Mouse (Mus musculus) R1 (cell line): ENCODE measurements around the gene Ndufaf7.

Experiments
- DNase-seq: peaks from one replicate; pipeline ENCODE4 v3.0.0-alpha.2; 2018; ENCODE audit warnings: low read depth, low spot score

Gene Ndufaf7

DNA sequence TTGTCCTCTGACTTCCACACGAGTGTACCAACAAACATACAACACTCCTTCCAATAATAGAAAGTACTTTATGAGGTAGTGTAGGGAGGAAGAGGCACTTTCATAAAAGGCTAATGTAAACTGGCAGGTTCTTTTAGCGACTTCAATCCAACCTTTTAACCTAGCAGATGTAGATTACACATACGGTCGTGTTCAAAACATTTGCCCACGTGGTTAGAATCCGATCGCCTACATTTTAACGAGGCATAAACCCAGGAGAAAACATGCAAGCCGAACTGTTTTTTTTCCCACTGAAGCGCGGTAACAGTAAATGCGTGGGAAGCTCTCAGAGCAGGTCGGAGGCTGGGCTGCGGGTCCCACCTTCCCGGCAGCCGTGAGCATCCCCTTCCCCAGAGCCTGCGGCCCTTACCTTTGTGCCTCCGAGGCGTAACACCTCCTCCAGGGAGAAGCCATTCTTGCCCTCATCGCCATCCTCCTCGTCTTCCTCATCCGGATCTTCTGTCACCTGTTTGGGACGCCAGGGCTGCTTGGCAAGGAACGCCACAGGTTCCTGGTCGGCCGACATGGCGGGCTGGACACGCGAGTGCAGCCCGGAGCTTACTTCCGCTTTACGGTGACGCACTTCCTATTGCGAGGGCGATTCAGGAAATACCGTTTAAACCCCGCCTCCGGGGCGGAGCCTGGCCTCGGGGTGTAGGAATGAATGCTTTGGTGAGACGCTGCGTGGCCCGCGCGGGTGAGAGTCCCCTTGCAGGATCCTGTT is at the start of gene Ndufaf7, which contains the start of gene Cebpz:
Ndufaf7 (plus strand) TSS at position 671 of the 763 bp plus-strand sequence.
Cebpz (minus strand) TSS at position 601 of the 763 bp plus-strand sequence.
- peak; percentile 100 for DNase-seq

DNA sequence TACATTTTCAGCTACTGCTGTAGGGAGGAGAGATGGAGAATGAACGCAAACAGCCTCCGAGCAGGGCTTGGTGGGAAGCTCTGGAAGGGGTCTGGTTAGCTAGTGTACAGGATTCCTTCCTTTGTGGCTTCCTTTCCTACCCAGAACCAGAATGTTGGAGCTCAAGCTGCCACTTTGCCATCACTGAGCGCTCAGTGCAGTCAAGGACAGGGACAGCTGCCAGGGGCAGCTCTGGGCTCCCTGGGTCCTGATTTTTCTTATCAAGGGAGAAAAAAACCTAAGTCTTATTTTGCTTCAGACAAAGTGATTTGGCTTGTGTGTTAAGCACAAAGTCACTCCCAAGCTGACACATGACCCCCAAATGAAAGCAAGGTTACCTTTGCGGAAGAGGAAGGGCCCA is 48.4 kb upstream of the Ndufaf7 start:
- DNase-seq, result no peak

DNA sequence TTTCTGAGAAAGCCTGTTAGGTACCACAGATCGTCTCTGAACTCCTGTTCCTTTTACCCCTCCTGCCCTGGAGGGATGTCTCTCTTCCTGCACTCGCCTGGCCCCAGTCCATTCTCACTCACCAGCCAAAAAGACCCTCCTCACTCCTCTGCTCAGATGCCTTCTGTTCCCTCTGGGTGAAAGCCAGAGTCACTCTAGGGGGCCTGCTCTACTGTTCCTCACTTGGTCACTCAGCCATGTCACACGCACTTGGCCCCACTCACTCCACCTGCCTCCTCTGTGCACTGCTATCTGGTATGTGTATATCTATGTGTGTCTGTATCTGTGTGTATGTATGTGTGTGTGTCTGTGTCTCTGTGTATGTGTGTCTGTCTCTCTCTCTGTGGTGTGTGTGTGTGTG is 47.8 kb upstream of the Ndufaf7 start:
- no peak for DNase-seq

DNA sequence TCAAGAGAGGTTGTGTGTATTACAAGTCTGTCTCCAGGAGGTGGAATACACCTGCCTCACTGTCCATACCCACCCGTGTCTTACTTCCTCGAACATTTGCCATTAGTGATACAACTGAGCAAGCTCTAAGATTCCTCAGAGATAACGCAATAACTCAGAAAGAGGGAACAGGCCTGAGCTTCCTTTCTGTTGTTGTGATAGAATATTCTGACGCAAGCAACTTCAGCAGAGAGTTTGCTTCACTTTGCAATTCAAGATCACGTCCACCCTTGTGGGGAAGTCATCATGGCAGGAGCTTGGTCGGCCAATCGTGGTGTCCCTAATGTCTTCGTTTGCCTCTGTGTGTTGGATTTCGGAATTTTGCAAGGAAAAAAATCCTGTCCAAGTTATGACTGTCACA is 45.9 kb upstream of the Ndufaf7 start:
- DNase-seq, result no peak

DNA sequence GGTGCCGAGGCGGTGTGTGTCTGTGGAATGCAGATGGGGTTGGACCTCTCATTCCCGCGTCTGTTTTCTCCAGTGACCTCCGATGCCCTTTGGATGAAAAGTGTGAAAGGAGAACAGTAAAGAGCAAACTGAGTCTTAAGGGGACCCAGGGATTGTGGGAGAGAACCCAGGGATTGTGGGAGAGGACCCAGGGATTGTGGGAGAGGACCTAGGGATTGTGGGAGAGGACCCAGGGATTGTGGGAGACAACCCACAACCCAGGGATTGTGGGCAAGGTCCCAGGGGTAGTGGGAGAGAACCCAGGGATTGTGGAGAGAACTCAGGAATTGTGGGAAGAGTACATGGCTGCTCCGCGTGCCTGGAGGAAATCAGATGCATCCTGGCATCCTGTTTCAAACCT is 41.9 kb upstream of the Ndufaf7 start:
- peak; percentile 65 for DNase-seq

DNA sequence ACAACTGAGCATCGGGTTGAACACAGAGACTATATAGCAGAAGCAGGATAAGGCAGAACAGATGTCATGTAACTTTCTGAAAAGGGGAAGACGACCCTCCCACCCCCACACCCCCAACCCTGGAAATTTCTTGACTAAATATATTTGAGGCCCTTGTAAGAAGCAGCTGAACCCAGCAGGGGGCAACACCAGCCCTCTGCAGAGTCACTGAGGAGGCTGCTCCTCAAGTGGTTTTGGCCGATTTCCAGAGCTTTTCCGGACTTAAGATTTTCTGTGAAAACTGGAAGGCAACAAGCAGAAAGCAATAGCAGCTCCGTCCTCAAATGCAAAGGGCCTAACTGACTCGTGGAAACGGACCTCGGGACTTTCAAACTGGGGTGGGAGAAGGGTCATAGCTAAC is 41.5 kb upstream of the Ndufaf7 start:
- peak; percentile 83 for DNase-seq

DNA sequence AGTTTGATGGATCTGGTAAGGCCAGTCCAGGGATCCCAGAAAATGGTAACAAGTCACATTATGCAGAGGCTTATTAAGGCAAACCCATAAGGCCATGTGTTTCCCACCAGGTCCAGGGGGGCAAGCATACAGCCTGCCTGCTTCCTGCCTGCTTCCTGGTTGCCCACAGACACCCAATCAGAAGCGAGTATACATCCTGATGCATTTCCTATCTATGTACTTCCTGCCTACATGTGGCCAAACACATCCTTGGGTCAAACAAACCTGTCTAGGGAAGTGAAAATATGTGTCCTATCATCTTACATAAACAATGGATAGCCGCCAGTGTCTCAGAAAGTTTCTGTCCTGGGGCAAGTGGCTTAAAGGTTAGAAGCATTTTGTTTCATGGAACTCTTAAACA is 33.8 kb upstream of the Ndufaf7 start:
- DNase-seq, result no peak

DNA sequence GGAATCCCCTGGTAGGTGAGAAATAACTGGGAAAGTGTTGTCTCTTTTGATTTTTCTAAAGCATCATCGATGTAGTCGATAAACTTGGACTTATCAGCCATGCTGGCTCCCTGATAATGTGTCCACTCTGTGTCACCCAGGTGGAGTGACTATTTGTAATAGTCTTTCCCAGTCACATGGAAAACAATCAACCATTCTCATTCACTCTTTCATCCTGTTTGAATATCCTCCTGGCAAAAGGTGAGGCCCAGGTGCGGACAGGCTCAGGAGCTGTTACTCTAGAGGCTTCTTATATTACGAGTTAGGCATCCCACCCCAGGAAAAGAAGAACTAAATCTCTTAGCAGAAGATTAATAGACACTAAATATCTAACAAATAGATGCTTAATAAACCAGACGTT is 30.0 kb upstream of the Ndufaf7 start, which contains the start of gene Sult6b1:
Sult6b1 (minus strand) TSS at position 101 of the 400 bp plus-strand sequence.
- DNase-seq, result no peak

DNA sequence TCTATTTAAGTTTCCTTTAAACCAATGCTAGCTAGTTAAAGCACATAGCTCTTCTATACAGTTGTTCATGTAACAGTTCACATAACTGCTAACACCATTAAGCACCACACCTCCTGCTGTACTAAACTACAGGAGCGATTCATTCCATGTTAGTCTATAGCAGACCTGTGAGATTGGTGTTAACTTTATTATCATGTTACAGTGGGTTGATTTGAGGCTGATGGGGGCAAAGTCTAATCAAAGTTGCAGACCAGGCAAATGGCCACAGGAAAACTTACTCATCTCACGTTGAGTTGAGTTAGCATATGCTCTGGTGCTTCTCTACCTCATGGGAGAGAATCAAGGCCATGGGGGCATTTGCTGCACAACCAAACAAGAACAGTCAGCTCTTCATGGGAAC is 27.6 kb upstream of the Ndufaf7 start:
- DNase-seq, result no peak

DNA sequence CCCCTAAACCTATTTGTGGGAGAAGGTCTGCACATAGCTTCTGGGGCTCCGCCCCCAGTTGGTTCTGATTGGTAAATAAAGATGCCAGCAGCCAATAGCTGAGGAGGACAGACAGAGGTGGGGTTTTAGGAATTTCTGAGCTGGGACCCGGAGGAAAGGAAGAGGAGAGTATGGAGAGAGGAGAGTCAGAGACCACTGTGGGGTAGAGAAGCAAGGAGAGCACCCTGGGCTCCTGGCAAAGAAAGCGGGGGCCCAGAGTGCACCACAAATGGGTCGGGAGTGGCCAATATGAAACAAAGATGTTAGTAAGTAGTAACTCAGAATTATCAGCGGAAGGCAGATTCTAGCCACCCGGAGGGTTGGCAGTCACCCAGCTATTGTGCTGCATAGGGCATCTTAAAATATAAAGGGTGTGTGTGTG is 24.1 kb upstream of the Ndufaf7 start:
- DNase-seq, result peak; percentile 91

DNA sequence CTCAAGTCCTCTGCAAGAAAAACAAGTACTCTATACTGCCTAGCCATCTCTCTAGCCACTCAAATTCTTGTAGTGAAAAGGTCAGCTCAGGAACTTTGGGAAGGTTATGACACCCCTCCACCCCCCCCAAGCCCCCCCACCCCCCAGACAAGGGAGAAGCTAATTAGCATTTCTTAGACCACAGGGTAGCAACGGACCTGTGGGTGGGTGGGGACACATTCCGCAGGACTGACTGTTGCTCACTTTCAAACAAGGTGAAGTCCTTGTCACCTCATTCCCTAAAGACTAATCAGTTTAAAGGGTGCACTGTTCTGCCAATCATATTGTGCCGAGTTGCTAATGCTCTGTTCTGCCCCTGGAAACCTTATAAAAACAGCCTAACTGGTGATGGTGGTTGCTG is 23.0 kb upstream of the Ndufaf7 start:
- DNase-seq, result peak; percentile 89

DNA sequence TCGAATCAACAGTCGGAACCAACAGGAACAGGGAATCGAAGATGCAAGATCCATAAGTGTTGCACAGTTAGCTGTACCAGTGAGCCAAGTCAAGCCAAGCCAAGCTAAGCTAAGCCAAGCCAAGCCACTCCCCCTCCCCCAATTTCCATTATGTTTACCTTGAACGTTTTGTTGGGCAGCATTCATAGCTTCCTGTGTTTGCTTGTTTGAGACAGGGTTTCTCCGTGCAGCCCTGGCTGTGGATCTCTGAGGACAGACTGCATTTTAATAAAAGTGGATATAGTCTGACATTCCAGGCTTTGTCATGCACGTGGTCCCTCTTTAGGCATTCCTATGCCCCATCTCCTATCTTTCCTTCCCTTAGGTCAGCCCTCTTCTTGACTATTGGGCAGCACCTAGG is 21.2 kb upstream of the Ndufaf7 start:
- DNase-seq, result peak; percentile 88

DNA sequence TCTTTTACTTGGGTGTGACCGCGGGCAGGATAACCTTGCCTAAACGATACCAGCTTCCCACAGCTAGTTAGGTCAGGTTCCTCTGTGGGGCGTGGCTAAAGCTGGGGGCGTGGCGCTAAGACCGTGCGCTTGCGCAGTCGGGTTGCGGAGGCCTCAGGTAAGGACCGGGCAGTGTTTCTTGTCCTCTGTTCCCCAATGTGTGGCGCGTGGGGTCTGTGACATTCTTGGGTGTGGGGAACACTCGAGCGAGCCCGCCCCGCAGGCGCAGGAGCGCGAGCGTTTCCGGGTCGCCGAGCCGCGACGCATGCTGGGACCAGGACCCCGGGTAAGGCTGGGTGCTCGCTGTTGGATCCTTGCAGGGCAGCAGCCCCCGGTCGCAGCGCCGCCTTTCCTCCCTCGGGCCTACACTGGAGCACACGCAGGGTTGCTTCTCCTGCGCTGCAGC is 20.5 kb upstream of the Ndufaf7 start, which contains the start of gene Cebpzos:
Cebpzos (plus strand) TSS at position 132 of the 445 bp plus-strand sequence.
- peak; percentile 97 for DNase-seq

DNA sequence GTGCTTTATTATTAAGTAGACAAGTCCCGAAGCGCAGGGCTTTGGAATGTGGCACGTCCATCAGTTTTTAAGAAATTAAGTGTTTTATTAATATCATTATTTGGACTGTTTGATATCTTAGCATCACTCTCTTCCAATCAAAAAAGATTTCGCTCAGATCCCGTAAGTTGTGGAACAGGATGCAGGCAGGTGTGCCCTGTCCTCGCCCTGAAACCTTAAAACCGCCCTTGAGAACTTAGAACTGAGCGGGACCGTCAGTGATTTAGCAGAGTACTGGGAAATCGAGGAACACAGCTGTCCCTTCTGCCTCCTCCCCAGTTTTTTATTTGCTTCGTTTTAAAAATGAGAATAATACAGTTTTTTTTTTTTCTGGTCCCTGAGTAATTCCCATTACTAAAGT is 20.0 kb upstream of the Ndufaf7 start:
- no peak for DNase-seq

DNA sequence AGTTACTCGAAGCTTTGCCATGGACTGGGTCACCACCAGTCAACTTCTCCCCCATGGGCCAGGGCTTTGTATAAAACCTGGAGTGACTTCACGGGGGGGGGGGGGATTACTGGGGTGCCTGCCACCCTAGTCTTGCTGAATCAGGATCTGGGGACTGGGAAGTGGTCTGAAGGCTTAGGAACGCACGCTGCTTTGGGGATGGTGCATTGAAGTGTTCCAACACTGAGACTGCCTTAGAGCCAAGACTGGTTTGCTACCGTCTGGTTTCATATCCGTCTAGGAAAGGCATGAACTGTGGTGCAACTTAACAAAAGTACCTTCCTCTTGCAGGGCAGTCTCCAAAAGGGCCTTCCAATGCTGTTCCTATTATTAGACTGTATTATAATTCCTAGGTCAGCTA is 19.2 kb upstream of the Ndufaf7 start:
- no peak for DNase-seq

DNA sequence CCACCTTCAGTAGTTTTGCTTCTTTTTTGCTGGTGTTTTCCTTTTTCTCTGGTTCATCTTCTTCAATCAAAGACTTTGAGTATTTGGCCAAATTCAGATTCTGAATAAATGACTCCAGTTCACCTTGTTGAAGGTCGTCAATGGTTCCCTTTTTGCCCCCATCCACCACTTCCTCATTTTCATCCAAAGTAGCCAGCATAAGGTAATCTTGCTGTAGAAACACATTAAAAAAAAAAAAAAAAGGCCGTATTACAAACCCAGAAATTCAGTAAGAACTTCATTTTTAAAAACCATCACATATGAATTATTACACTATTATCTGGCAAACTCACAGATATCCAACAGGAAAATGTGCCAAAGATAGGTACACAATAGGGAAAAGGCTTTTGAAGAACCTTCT is 1.1 kb upstream of the Ndufaf7 start:
- DNase-seq, result no peak

DNA sequence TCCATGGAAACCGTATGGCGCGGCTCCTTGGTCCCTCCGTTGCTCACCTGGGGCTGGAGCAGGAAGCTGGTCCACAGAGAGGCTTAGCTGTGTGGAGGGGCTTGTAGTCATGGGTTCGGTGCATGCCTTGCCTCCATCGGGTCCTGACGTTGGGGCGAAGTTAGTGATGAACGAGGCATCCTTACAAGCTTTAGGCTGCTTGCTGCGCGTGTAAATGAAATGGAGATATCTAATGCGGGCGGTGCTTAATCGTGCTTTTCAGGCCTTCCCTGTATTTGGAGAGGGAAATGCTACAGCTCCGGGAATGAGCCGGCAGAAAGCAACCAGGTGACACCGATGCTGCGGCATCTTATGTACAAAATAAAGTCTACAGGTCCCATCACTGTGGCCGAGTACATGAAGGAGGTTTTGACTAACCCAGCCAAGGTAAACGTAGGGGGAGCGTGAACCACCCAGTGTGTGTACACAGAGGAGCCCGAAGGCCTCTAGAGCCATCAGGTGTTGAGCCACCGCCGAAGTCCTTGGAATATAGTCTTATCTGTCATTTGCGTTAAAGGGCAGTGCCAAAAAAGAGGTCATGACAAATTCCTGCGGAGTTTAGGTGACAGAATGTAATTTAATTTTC is 405 bp downstream of the Ndufaf7 start:
- DNase-seq, result no peak

DNA sequence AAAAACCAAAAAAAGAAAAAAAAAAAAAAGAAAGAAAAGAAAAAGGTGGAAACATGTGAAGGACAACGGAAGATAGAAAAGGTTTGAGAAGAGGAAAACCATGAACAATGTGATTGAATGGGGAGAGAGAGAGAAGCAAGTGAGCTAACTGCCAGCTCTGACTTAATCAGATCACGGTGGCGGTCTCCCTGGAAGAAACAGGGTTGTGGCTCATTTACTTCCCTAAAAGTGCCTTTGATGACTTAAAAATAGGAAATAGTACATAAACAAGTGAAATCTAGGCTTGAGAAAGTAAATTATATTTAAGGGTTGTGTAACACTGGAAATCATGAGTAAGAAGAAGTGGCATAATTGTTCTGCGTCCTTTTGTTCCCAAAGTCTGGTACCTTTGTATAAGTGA is 2.0 kb downstream of the Ndufaf7 start:
- DNase-seq, result no peak

DNA sequence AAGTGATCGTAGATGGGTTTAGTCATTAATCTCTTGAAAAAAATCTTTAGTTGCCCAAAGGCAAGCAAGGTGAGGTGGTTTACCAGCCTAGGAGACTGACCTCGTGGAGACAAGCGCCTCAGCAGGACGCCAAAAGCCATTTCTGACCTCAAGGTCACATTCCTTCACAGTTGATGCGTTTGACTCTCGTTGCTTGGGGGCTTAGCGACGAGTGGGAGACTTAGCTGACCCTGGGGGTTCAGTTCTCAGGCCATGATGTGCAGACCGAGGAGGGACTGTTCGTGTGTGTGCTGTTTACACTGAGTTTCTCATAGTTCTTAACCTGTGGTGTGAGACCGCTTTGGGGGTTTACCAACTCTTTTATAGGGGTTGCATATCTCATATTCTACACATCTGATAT is 5.6 kb downstream of the Ndufaf7 start:
- peak; percentile 68 for DNase-seq

DNA sequence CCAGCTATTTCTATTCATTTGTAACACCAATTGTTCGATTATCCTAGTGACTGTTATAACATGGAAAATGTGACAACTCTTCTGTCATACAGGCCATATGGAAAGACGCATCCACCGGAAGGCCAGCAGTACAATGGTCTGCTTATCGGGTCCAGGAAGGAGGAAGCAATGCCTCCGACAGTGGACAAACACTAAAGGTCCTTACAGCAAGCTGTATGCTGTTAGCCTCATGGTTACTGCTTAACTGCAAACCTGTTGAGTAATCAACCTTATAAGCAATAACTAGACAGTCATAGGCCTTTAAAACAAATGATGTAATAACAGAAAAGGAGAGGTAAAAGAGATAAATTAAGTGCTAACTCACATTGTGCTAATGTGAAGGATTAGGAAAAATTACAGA is 14.3 kb downstream of the Ndufaf7 start:
- no peak for DNase-seq

DNA sequence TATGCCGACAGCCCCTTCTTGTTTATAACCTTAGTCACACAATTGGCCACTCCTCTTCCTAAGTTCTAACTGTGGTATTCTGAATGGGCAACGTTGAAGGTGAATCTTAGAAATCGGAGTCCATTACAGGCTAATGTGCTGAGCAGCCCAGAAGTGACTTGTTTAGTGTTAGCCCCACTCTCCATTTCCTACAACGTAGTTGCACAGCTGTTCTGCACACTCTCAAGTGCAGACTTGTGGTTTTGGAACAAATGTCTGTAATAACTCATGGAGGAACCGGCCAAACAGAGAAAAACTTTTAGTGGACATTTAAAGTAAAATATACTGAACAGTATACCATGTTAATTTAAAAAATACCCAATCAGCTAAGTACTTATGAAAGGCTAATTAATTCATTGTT is 15.1 kb downstream of the Ndufaf7 start:
- DNase-seq, result no peak

DNA sequence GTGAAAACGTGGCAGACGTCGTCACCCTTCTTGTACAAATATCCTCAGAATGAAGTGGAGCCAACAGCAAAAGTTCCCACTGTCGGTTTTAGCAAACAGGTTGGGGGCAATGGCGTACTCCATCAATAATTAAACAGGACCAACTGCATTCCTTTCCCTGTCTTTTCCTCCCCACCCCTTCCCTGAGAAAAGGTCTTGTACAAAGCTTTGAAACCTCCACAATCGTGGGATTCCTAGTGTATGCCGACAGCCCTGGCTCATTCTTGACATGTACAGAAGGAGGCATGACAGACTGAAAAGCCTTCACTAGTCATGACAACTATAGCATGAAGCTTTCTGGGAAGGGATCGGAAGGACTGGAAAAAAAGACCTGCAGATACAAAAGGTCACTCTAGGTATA is 16.3 kb downstream of the Ndufaf7 start:
- peak; percentile 33 for DNase-seq

DNA sequence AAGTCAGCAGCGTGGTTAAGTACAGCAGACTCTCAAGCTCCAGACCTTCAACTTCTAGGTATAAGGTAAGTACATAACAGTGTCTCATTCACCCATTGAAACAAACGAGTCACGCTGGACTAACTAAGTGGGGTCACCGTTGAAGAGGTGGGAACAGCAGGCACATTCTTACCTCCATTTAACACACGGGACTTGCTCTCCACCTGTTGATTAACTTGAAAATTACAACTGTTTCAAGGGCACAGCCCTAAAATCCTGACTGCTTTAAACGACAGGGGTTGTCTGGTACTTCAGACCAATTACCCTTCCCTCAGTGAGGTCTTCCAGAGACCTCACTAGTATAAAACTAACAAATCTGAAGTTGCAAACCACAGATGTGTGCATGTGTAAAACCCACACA is 22.5 kb downstream of the Ndufaf7 start:
- no peak for DNase-seq
